Mouse (Mus musculus): ENCODE measurements at regions not wholly inside any gene's neighbourhood (a gene's known extent, or its start where the extent isn't known, plus 50 kb on each side); places are given as distances from the start of the nearest gene placed in this dataset.

GRCm38 (mm10) chr6:34246512-34246911 is 69.6 kb upstream of the Slc35b4 start:
- DNase-seq (ENCODE audit: low spot score) (no peak), ATAC-seq (ENCODE audit: insufficient read depth, low FRiP score, low TSS enrichment) (no peak)
- Histone ChIP-seq H3K4me2 (ENCODE audit: low read depth) (no peak overlapping the region), H3K27me3 (ENCODE audit: control insufficient read depth, insufficient read depth, low read length) (no peaks in the 10 kb centered on the region), H3K4me1 (ENCODE audit: control insufficient read depth, insufficient read depth, low read length) (no peaks in the 10 kb centered on the region), H3K36me3 (ENCODE audit: control insufficient read depth, insufficient read depth, low read length) (no peaks in the 10 kb centered on the region), H3K4me3 (ENCODE audit: low read depth, low read length) (no peak overlapping the region), H3K9ac (ENCODE audit: low read length) (no peak overlapping the region), H3K9me3 (ENCODE audit: control insufficient read depth, low read length) (no peaks in the 10 kb centered on the region), H3K27ac (ENCODE audit: low read depth, low read length) (no peak overlapping the region)
- 82% methylated on average over 4 of the region's 4 CpGs for WGBS

DNA sequence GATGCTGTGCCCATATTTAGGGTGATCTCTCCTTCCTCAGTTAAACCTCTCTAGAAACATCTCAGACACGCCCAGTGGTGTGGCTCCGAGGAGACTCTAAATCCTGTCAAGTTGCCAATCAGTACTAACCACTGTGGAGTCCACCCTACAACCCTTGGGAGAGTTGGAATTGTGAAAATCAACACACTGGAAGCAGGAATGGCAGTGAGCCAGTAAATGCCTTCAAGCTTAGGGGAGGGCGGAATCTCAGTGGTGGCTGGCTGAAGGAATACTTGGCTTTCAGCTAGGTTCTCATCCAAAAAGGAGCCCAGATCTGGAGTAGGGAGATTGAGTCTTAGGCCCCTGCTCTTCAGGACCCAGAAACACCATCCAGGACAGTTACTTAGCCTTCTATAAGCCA is 66.1 kb upstream of the Slc35b4 start:
- H3K4me3 ChIP-seq (ENCODE audit: low read depth, low read length): no peak overlapping the region
- DNase-seq (ENCODE audit: low spot score): no peak
- no peaks in the 10 kb centered on the region for H3K4me1 ChIP-seq (ENCODE audit: control insufficient read depth, insufficient read depth, low read length)

GRCm38 (mm10) chr6:34242486-34242885 is 65.6 kb upstream of the Slc35b4 start:
- no peak overlapping the region for H3K4me2 ChIP-seq (ENCODE audit: low read depth)
- 28% methylated on average over 9 of the region's 9 CpGs for WGBS
- DNase-seq (ENCODE audit: low spot score) (no peak), ATAC-seq (ENCODE audit: insufficient read depth, low FRiP score, low TSS enrichment) (no peak)
- H3K9ac ChIP-seq (ENCODE audit: low read length): no peak overlapping the region
- no peaks in the 10 kb centered on the region for H3K4me1 ChIP-seq (ENCODE audit: control insufficient read depth, insufficient read depth, low read length)
- H3K27me3 ChIP-seq (ENCODE audit: control insufficient read depth, insufficient read depth, low read length): no peaks in the 10 kb centered on the region
- H3K36me3 ChIP-seq (ENCODE audit: control insufficient read depth, insufficient read depth, low read length): no peaks in the 10 kb centered on the region
- no peak overlapping the region for H3K27ac ChIP-seq (ENCODE audit: low read depth, low read length)
- H3K9me3 ChIP-seq (ENCODE audit: control insufficient read depth, low read length): no peaks in the 10 kb centered on the region
- H3K4me3 ChIP-seq (ENCODE audit: low read depth, low read length): no peak overlapping the region

More for the DNA sequence above, 66.1 kb upstream of the Slc35b4 start:
- Histone ChIP-seq H3K4me2 (ENCODE audit: low read depth) (no peak overlapping the region), H3K9me3 (ENCODE audit: control insufficient read depth, low read length) (no peaks in the 10 kb centered on the region), H3K9ac (ENCODE audit: low read length) (no peak overlapping the region), H3K27me3 (ENCODE audit: control insufficient read depth, insufficient read depth, low read length) (no peaks in the 10 kb centered on the region), H3K27ac (ENCODE audit: low read depth, low read length) (no peak overlapping the region), H3K36me3 (ENCODE audit: control insufficient read depth, insufficient read depth, low read length) (no peaks in the 10 kb centered on the region)
- WGBS: 92% methylated on average over 3 of the region's 3 CpGs
- no peak for ATAC-seq (ENCODE audit: insufficient read depth, low FRiP score, low TSS enrichment)

- H3K9me3 ChIP-seq (ENCODE audit: control insufficient read depth, low read length): no peaks in the 10 kb centered on the region
- DNase-seq (ENCODE audit: low spot score): peak; percentile 23
- WGBS: 46% methylated on average over 10 of the region's 10 CpGs
- no peaks in the 10 kb centered on the region for H3K4me1 ChIP-seq (ENCODE audit: control insufficient read depth, insufficient read depth, low read length)
- ATAC-seq (ENCODE audit: insufficient read depth, low FRiP score, low TSS enrichment): no peak
- no peak overlapping the region for H3K4me2 ChIP-seq (ENCODE audit: low read depth)
- H3K9ac ChIP-seq (ENCODE audit: low read length): no peak overlapping the region
- H3K27me3 ChIP-seq (ENCODE audit: control insufficient read depth, insufficient read depth, low read length): no peaks in the 10 kb centered on the region
- no peaks in the 10 kb centered on the region for H3K36me3 ChIP-seq (ENCODE audit: control insufficient read depth, insufficient read depth, low read length)
- no peak overlapping the region for H3K4me3 ChIP-seq (ENCODE audit: low read depth, low read length)
- H3K27ac ChIP-seq (ENCODE audit: low read depth, low read length): no peak overlapping the region
Measured at GRCm38 (mm10) chr6:34235132-34235531, 58.2 kb upstream of the Slc35b4 start.

GRCm38 (mm10) chr6:34234443-34235020 is 57.6 kb upstream of the Slc35b4 start:
- no peak overlapping the region for H3K9ac ChIP-seq (ENCODE audit: low read length)
- WGBS: 76% methylated on average over 5 of the region's 5 CpGs
- no peaks in the 10 kb centered on the region for H3K4me1 ChIP-seq (ENCODE audit: control insufficient read depth, insufficient read depth, low read length)
- no peak for DNase-seq (ENCODE audit: low spot score)
- no peaks in the 10 kb centered on the region for H3K36me3 ChIP-seq (ENCODE audit: control insufficient read depth, insufficient read depth, low read length)
- H3K9me3 ChIP-seq (ENCODE audit: control insufficient read depth, low read length): no peaks in the 10 kb centered on the region
- no peak for ATAC-seq (ENCODE audit: insufficient read depth, low FRiP score, low TSS enrichment)
- H3K27ac ChIP-seq (ENCODE audit: low read depth, low read length): no peak overlapping the region
- H3K4me2 ChIP-seq (ENCODE audit: low read depth): no peak overlapping the region
- no peaks in the 10 kb centered on the region for H3K27me3 ChIP-seq (ENCODE audit: control insufficient read depth, insufficient read depth, low read length)
- no peak overlapping the region for H3K4me3 ChIP-seq (ENCODE audit: low read depth, low read length)

DNA sequence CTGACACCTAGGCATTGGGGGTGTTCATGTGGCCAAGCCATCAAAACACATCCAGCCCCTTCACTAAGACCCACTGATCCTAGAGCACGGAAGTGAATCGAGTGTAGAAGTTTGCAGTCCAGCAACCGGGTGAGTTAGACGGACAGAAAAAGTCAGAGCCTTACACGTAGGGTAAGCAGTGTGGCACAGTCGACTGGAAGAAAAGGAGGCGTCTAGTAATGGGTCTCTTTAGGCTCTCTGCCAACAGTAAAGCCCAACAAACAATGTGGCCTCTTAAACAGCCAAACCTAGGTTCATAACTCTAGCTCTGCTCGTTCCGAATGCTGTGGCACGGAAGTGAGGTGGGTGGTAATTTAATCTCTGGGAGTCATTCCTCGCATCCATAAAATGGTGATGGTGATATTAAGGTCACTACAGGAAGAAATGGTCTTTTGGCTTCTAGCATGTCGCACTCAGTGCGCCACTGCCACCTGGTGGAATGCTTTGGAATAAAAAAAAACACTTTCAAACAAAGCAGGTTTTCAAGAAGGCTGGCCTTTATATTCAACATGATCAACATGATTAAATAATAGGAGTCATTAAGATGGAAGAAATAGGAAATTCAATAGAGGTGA is 54.0 kb upstream of the Slc35b4 start:
- 44% methylated on average over 13 of the region's 13 CpGs for WGBS
- Histone ChIP-seq H3K9me3 (ENCODE audit: control insufficient read depth, low read length) (no peaks in the 10 kb centered on the region), H3K36me3 (ENCODE audit: control insufficient read depth, insufficient read depth, low read length) (no peaks in the 10 kb centered on the region), H3K27ac (ENCODE audit: low read depth, low read length) (no peak overlapping the region), H3K4me1 (ENCODE audit: control insufficient read depth, insufficient read depth, low read length) (no peaks in the 10 kb centered on the region), H3K9ac (ENCODE audit: low read length) (no peak overlapping the region), H3K27me3 (ENCODE audit: control insufficient read depth, insufficient read depth, low read length) (no peaks in the 10 kb centered on the region), H3K4me3 (ENCODE audit: low read depth, low read length) (no peak overlapping the region), H3K4me2 (ENCODE audit: low read depth) (no peak overlapping the region)
- ATAC-seq (ENCODE audit: insufficient read depth, low FRiP score, low TSS enrichment) (no peak), DNase-seq (ENCODE audit: low spot score) (peak; percentile 58)

- Histone ChIP-seq H3K27ac (ENCODE audit: low read depth, low read length) (no peak overlapping the region), H3K27me3 (ENCODE audit: control insufficient read depth, insufficient read depth, low read length) (no peaks in the 10 kb centered on the region), H3K4me3 (ENCODE audit: low read depth, low read length) (no peak overlapping the region), H3K4me1 (ENCODE audit: control insufficient read depth, insufficient read depth, low read length) (no peaks in the 10 kb centered on the region), H3K4me2 (ENCODE audit: low read depth) (no peak overlapping the region), H3K36me3 (ENCODE audit: control insufficient read depth, insufficient read depth, low read length) (no peaks in the 10 kb centered on the region), H3K9me3 (ENCODE audit: control insufficient read depth, low read length) (no peaks in the 10 kb centered on the region), H3K9ac (ENCODE audit: low read length) (no peak overlapping the region)
- DNase-seq (ENCODE audit: low spot score): no peak
- ATAC-seq (ENCODE audit: insufficient read depth, low FRiP score, low TSS enrichment): no peak
- WGBS: 78% methylated on average over 4 of the region's 4 CpGs
Measured at GRCm38 (mm10) chr6:34227131-34227530, 50.2 kb upstream of the Slc35b4 start.

Data from neural tube, embryonic 11.5 days (tissue).